Mouse (Mus musculus) liver, adult 2 months (tissue): ENCODE measurements around the gene Ninj2.

Experiments used
- CTCF ChIP-seq: fragments of 200-500 bp; IDR thresholded peaks from 2 replicates; pipeline ENCODE4 v1.5.1; 2011; ENCODE audit warnings: low read depth, low read length, control low read depth
- POLR2A ChIP-seq: fragments of 200-500 bp; IDR thresholded peaks from 2 replicates; pipeline ENCODE4 v1.6.1; 2011; ENCODE audit warnings: low read length, control low read depth; ENCODE audit not compliant: insufficient read depth; ENCODE audit errors: extremely low read depth

- TF ChIP-seq POLR2A (no peak), CTCF (no peak)
Measured at GRCm38 (mm10) chr6:120085832-120086231, 7.3 kb upstream of the Ninj2 start.
